Mouse (Mus musculus): Measurements from ENCODE around the gene Tpd52l2.

Tpd52l2 gene

GRCm38 (mm10) chr2:181496831-181497547, at the start of gene Tpd52l2:
TSS of gene Tpd52l2 (plus strand) at chr2:181497142.
- DNase-seq (ENCODE audit: low spot score in 2 of 2): peak; percentile 82 to 91

- DNase-seq (ENCODE audit: low spot score in 2 of 2): no peak
Measured at GRCm38 (mm10) chr2:181452181-181452580, 44.8 kb upstream of the Tpd52l2 start.

GRCm38 (mm10) chr2:181453274-181453673, 43.7 kb upstream of the Tpd52l2 start:
- DNase-seq (ENCODE audit: low spot score in 2 of 2): no peak

- no peak for DNase-seq (ENCODE audit: low spot score in 2 of 2)
Measured at GRCm38 (mm10) chr2:181455899-181456298, 41.0 kb upstream of the Tpd52l2 start.

- DNase-seq (ENCODE audit: low spot score in 2 of 2): no peak
Measured at GRCm38 (mm10) chr2:181457831-181458230, 39.1 kb upstream of the Tpd52l2 start.

- DNase-seq (ENCODE audit: low spot score in 2 of 2): peak in 1 of 2 experiments; percentile 21
Measured at GRCm38 (mm10) chr2:181458411-181459152, 38.4 kb upstream of the Tpd52l2 start.

- peak; percentile 72 to 85 for DNase-seq (ENCODE audit: low spot score in 2 of 2)
Measured at GRCm38 (mm10) chr2:181459153-181459672, 37.7 kb upstream of the Tpd52l2 start, which contains the start of gene Zbtb46. TSS of gene Zbtb46 (minus strand) at chr2:181459426.

- DNase-seq (ENCODE audit: low spot score in 2 of 2): peak in 1 of 2 experiments; percentile 61
Measured at GRCm38 (mm10) chr2:181459673-181460621, 37.0 kb upstream of the Tpd52l2 start.

- no peak for DNase-seq (ENCODE audit: low spot score in 2 of 2)
Measured at GRCm38 (mm10) chr2:181461536-181462100, 35.3 kb upstream of the Tpd52l2 start.

- DNase-seq (ENCODE audit: low spot score in 2 of 2): no peak
Measured at GRCm38 (mm10) chr2:181462604-181463003, 34.3 kb upstream of the Tpd52l2 start.

- DNase-seq (ENCODE audit: low spot score in 2 of 2): peak in 1 of 2 experiments; percentile 33
Measured at GRCm38 (mm10) chr2:181463008-181463738, 33.8 kb upstream of the Tpd52l2 start.

- no peak for DNase-seq (ENCODE audit: low spot score in 2 of 2)
Measured at GRCm38 (mm10) chr2:181465423-181465822, 31.5 kb upstream of the Tpd52l2 start.

- DNase-seq (ENCODE audit: low spot score in 2 of 2): no peak
Measured at GRCm38 (mm10) chr2:181470285-181470684, 26.7 kb upstream of the Tpd52l2 start.

- DNase-seq (ENCODE audit: low spot score in 2 of 2): peak in 1 of 2 experiments; percentile 44
Measured at GRCm38 (mm10) chr2:181471246-181471645, 25.7 kb upstream of the Tpd52l2 start.

- DNase-seq (ENCODE audit: low spot score in 2 of 2): no peak
Measured at GRCm38 (mm10) chr2:181472256-181472827, 24.6 kb upstream of the Tpd52l2 start.

- no peak for DNase-seq (ENCODE audit: low spot score in 2 of 2)
Measured at GRCm38 (mm10) chr2:181483120-181483519, 13.8 kb upstream of the Tpd52l2 start.

GRCm38 (mm10) chr2:181483562-181484318, 13.2 kb upstream of the Tpd52l2 start:
- no peak for DNase-seq (ENCODE audit: low spot score in 2 of 2)

- peak in 1 of 2 experiments; percentile 31 for DNase-seq (ENCODE audit: low spot score in 2 of 2)
Measured at GRCm38 (mm10) chr2:181484456-181485233, 12.3 kb upstream of the Tpd52l2 start.

All from urinary bladder, postnatal 36 days (tissue).